Mouse (Mus musculus) layer of hippocampus, adult 11-12 months (tissue): ENCODE results near the gene Cldn12.
A peak's percentile ranks its signal among the peaks of the same experiment; 100 is the strongest.

Experiments
- DNase-seq: peaks from one replicate; pipeline ENCODE4 v3.0.0; 2022; ENCODE audit warnings: low spot score

Cldn12 gene

GRCm38 (mm10) chr5:5494269-5495005 lies 20.3 kb downstream of the Cldn12 start:
- DNase-seq = peak; percentile 29

GRCm38 (mm10) chr5:5492163-5492562 lies 22.6 kb downstream of the Cldn12 start:
- no peak for DNase-seq

GRCm38 (mm10) chr5:5486071-5486470 lies 28.7 kb downstream of the Cldn12 start:
- no peak for DNase-seq

- no peak for DNase-seq
These were observed 31.4 kb downstream of the Cldn12 start for GRCm38 (mm10) chr5:5483254-5483858.

- peak; percentile 45 for DNase-seq
These were observed 33.1 kb downstream of the Cldn12 start for GRCm38 (mm10) chr5:5481662-5482061.

GRCm38 (mm10) chr5:5479043-5479442 lies 35.7 kb downstream of the Cldn12 start, which contains the start of gene 1700015F17Rik:
Gene 1700015F17Rik, minus strand, starts transcription at chr5:5479143.
- no peak for DNase-seq

GRCm38 (mm10) chr5:5476133-5476532 lies 38.6 kb downstream of the Cldn12 start:
- DNase-seq = no peak

- DNase-seq = no peak
These were observed 49.5 kb downstream of the Cldn12 start for GRCm38 (mm10) chr5:5465256-5465655.
